Mouse (Mus musculus) myocyte (in vitro differentiated cells): ENCODE results near the gene Trpv4.

Experiments used
- E2F4 ChIP-seq: IDR thresholded peaks from one replicate; pipeline ENCODE4 v1.6.1; 2011; ENCODE audit warnings: mild to moderate bottlenecking, control low read depth, moderate library complexity; ENCODE audit not compliant: insufficient read depth
- MAX ChIP-seq: IDR thresholded peaks from one replicate; pipeline ENCODE4 v1.6.1; 2011; ENCODE audit warnings: low read depth, mild to moderate bottlenecking, control low read depth
- POLR2A ChIP-seq: IDR thresholded peaks from one replicate; pipeline ENCODE4 v1.6.1; 2011; ENCODE audit warnings: low read depth, mild to moderate bottlenecking, control low read depth, moderate library complexity; ENCODE audit not compliant: insufficient read length
- TCF12 ChIP-seq: IDR thresholded peaks from one replicate; pipeline ENCODE4 v1.6.1; 2011; ENCODE audit warnings: mild to moderate bottlenecking, control low read depth; ENCODE audit not compliant: poor library complexity, insufficient read depth, severe bottlenecking
- USF1 ChIP-seq: IDR thresholded peaks from one replicate; pipeline ENCODE4 v1.6.1; 2011; ENCODE audit warnings: low read depth, mild to moderate bottlenecking, control low read depth, moderate library complexity

DNA sequence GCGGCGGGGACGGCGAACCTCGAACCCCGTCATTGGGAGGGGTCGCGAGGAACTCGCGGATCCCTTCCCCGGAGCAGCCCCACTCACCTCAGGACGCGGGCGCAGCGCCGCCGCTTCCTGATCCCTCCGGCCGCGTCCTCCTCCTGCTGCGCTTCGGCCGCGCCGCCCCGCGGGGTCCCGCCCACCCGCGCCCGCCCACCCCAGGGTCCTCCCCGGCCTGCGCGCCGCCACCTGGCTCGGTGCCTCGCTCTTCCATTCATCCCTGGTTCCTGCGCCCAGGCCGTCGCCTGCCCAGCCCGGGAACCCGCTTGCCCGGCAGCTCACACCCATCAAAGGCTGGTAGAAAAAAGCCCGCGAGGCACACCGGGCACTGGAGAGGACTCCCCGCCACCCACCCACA, at the start of gene Trpv4:
- TF ChIP-seq POLR2A (no peak), E2F4 (no peak), MAX (no peak), TCF12 (no peak), USF1 (no peak)
